Mouse (Mus musculus): ENCODE measurements around the gene Spaca4.

GRCm38 (mm10) chr7:45678513-45678912 lies 47.1 kb downstream of the Spaca4 start:
- TF ChIP-seq POLR2A (IDR thresholded peaks at IDR 0.05; ENCODE audit: borderline replicate concordance, extremely low read depth, insufficient read depth, insufficient read length, poor library complexity, severe bottlenecking), result no peak
- no peak for TF ChIP-seq CTCF (IDR thresholded peaks at IDR 0.05; ENCODE audit: borderline replicate concordance, extremely low read depth, insufficient read depth, insufficient read length)
